Mouse (Mus musculus) liver, embryonic 14.5 days (tissue): ENCODE measurements around the gene C3.

Experiments used
- CTCF ChIP-seq: IDR thresholded peaks from 2 replicates; pipeline ENCODE4 v1.5.1; 2016; ENCODE audit warnings: antibody characterized with exemption, low read depth, control low read depth
- EP300 ChIP-seq: IDR thresholded peaks from 2 replicates; pipeline ENCODE4 v1.6.1; 2016; ENCODE audit warnings: antibody characterized with exemption, low read depth

GRCm38 (mm10) chr17:57261286-57261685, 33.4 kb upstream of the C3 start:
- TF ChIP-seq EP300 (no peak), CTCF (no peak)
